Mouse (Mus musculus): ENCODE data around the gene Amh. TPM values are rescaled to one million over a fixed set of nuclear protein-coding genes. Genes with fewer than 3 reads are reported as not detected.

The Amh gene
- total RNA-seq (2014; fragmentation: Nextera tagmentation) (1.7 and 1.8 TPM in 2 replicates), total RNA-seq (2017) (0.17 and 0.27 TPM in 2 replicates), polyA plus RNA-seq (2012) (1.6 and 1.8 TPM in 2 replicates)

DNA sequence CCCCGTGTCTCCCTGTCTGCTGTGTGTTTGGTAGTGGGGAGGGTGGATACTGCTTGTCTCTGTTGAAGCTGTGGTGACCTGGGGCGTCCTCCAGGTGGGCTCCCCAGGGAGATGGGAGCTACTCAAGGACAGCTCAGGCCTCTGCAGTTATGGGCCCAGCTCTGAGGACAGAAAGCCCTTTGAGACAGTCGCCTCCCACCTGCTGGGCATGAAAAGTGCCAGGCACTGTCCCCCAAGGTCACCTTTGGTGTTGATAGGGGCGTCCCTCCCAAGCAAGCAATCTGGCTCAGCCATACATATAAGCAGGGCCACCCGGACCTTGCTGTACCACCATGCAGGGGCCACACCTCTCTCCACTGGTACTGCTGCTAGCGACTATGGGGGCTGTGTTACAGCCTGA lies at the start of gene Amh:
TSS of gene Amh (plus strand) at position 328 of the 400 bp plus-strand sequence.
- DNase-seq (ENCODE audit: low spot score) (no peak), ATAC-seq (ENCODE audit: extremely low read depth, insufficient number of reproducible peaks, low FRiP score, poor library complexity, severe bottlenecking) (no peak)
- Histone ChIP-seq H3K4me1 (ENCODE audit: insufficient read depth, low read depth, low read length) (peaks cover 73% of the 10 kb centered on the region), H3K36me3 (replicated peaks) (peaks cover 83% of the 10 kb centered on the region), H3K4me3 (ENCODE audit: low read depth, low read length) (no peak within 1 kb of the TSS), H3K9me3 (replicated peaks) (peaks cover 14% of the 10 kb centered on the region), H3K27me3 (ENCODE audit: insufficient read depth, low read length) (peaks cover 16% of the 10 kb centered on the region; the same call in 1 of the 2 replicates)
- no peak for TF ChIP-seq GATA2 (IDR thresholded peaks at IDR 0.05; ENCODE audit: borderline replicate concordance, low read depth, low read length)
- TF ChIP-seq GATA1 (IDR thresholded peaks at IDR 0.05; ENCODE audit: borderline replicate concordance, low read length): no peak
- no peak for TF ChIP-seq TAL1 (conservative IDR thresholded peaks at IDR 0.05; ENCODE audit: low read depth, low read length)
- no peak for TF ChIP-seq CTCF (IDR thresholded peaks at IDR 0.05; ENCODE audit: low read depth, low read length)
- TF ChIP-seq POLR2AphosphoS5 (IDR thresholded peaks at IDR 0.05; ENCODE audit: insufficient replicate concordance, low read depth, low read length): no peak

GRCm38 (mm10) chr10:80755291-80756015 lies 49.6 kb upstream of the Amh start:
- peaks cover 74% of the 10 kb centered on the region for H3K4me1 ChIP-seq (ENCODE audit: insufficient read depth, low read depth, low read length)
- H3K27me3 ChIP-seq (ENCODE audit: insufficient read depth, low read length): no peaks in the 10 kb centered on the region
- DNase-seq (ENCODE audit: low spot score) (no peak), ATAC-seq (ENCODE audit: extremely low read depth, insufficient number of reproducible peaks, low FRiP score, poor library complexity, severe bottlenecking) (no peak)
- H3K9me3 ChIP-seq (replicated peaks): no peaks in the 10 kb centered on the region
- H3K36me3 ChIP-seq (replicated peaks): peaks cover 43% of the 10 kb centered on the region
- TF ChIP-seq GATA2 (IDR thresholded peaks at IDR 0.05; ENCODE audit: borderline replicate concordance, low read depth, low read length) (no peak), GATA1 (IDR thresholded peaks at IDR 0.05; ENCODE audit: borderline replicate concordance, low read length) (no peak), CTCF (IDR thresholded peaks at IDR 0.05; ENCODE audit: low read depth, low read length) (no peak), POLR2AphosphoS5 (IDR thresholded peaks at IDR 0.05; ENCODE audit: insufficient replicate concordance, low read depth, low read length) (no peak), TAL1 (conservative IDR thresholded peaks at IDR 0.05; ENCODE audit: low read depth, low read length) (no peak)
- peak overlapping the region; percentile 92 for H3K4me3 ChIP-seq (ENCODE audit: low read depth, low read length)

DNA sequence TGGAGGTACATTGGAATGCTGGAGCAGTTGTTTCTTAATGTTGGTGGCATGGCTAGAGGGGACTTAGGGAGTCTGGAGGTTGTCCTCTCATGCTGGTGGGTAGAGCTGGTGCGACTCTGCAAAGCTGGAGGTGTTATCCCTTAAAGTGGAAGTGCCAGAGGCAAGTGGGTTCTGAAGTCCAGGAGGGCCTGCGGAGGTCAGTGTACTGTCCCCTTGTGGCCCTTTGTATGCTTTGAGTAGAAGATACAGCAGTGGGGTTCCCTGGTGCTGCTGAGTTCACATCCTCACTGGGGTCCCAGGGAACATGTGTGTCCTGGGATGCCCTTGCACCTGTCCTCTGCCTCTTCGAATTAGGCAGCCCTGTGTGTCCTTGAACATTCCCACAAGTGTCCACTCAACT lies 48.9 kb upstream of the Amh start:
- no peak for ATAC-seq (ENCODE audit: extremely low read depth, insufficient number of reproducible peaks, low FRiP score, poor library complexity, severe bottlenecking)
- peak overlapping the region; percentile 92 for H3K4me3 ChIP-seq (ENCODE audit: low read depth, low read length)
- H3K27me3 ChIP-seq (ENCODE audit: insufficient read depth, low read length): no peaks in the 10 kb centered on the region
- H3K4me1 ChIP-seq (ENCODE audit: insufficient read depth, low read depth, low read length): peaks cover 76% of the 10 kb centered on the region
- no peak for TF ChIP-seq POLR2AphosphoS5 (IDR thresholded peaks at IDR 0.05; ENCODE audit: insufficient replicate concordance, low read depth, low read length)
- no peak for TF ChIP-seq GATA1 (IDR thresholded peaks at IDR 0.05; ENCODE audit: borderline replicate concordance, low read length)
- TF ChIP-seq TAL1 (conservative IDR thresholded peaks at IDR 0.05; ENCODE audit: low read depth, low read length): no peak
- no peak for TF ChIP-seq GATA2 (IDR thresholded peaks at IDR 0.05; ENCODE audit: borderline replicate concordance, low read depth, low read length)
- TF ChIP-seq CTCF (IDR thresholded peaks at IDR 0.05; ENCODE audit: low read depth, low read length): no peak
- no peaks in the 10 kb centered on the region for H3K9me3 ChIP-seq (replicated peaks)
- H3K36me3 ChIP-seq (replicated peaks): peaks cover 49% of the 10 kb centered on the region
- DNase-seq (ENCODE audit: low spot score): no peak

DNA sequence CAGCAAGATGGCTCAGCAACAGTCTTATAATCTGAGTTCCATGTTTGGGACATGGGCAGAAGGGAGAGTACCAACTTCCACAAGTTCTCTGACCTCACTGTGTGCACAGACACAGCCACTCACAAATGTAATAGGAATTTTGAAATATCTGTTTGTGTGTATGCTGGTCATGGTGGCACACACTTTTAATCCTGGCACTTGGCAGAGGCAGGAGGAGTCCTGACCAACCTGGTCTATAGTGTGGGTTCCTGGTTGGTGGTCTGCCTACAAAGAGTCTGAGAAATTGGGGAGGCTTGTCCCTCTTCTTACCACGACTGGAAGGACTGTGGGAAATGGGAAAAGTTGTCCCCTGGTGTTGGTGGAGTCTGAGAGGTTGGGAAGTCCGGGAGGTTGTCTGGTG lies 48.5 kb upstream of the Amh start:
- TF ChIP-seq POLR2AphosphoS5 (IDR thresholded peaks at IDR 0.05; ENCODE audit: insufficient replicate concordance, low read depth, low read length): no peak
- no peak for TF ChIP-seq CTCF (IDR thresholded peaks at IDR 0.05; ENCODE audit: low read depth, low read length)
- no peak for TF ChIP-seq TAL1 (conservative IDR thresholded peaks at IDR 0.05; ENCODE audit: low read depth, low read length)
- Histone ChIP-seq H3K27me3 (ENCODE audit: insufficient read depth, low read length) (no peaks in the 10 kb centered on the region), H3K4me1 (ENCODE audit: insufficient read depth, low read depth, low read length) (peaks cover 76% of the 10 kb centered on the region), H3K36me3 (replicated peaks) (peaks cover 52% of the 10 kb centered on the region), H3K4me3 (ENCODE audit: low read depth, low read length) (peak overlapping the region; percentile 92), H3K9me3 (replicated peaks) (no peaks in the 10 kb centered on the region)
- DNase-seq (ENCODE audit: low spot score) (no peak), ATAC-seq (ENCODE audit: extremely low read depth, insufficient number of reproducible peaks, low FRiP score, poor library complexity, severe bottlenecking) (no peak)

GRCm38 (mm10) chr10:80756967-80757366 lies 48.1 kb upstream of the Amh start:
- Histone ChIP-seq H3K4me3 (ENCODE audit: low read depth, low read length) (peak overlapping the region; percentile 92; the same call in 1 of the 2 replicates), H3K27me3 (ENCODE audit: insufficient read depth, low read length) (no peaks in the 10 kb centered on the region), H3K9me3 (replicated peaks) (no peaks in the 10 kb centered on the region), H3K36me3 (replicated peaks) (peaks cover 57% of the 10 kb centered on the region), H3K4me1 (ENCODE audit: insufficient read depth, low read depth, low read length) (peaks cover 76% of the 10 kb centered on the region)
- TF ChIP-seq GATA1 (IDR thresholded peaks at IDR 0.05; ENCODE audit: borderline replicate concordance, low read length): no peak
- no peak for TF ChIP-seq TAL1 (conservative IDR thresholded peaks at IDR 0.05; ENCODE audit: low read depth, low read length)
- TF ChIP-seq CTCF (IDR thresholded peaks at IDR 0.05; ENCODE audit: low read depth, low read length): no peak
- TF ChIP-seq GATA2 (IDR thresholded peaks at IDR 0.05; ENCODE audit: borderline replicate concordance, low read depth, low read length): no peak
- no peak for TF ChIP-seq POLR2AphosphoS5 (IDR thresholded peaks at IDR 0.05; ENCODE audit: insufficient replicate concordance, low read depth, low read length)
- no peak for DNase-seq (ENCODE audit: low spot score)
- no peak for ATAC-seq (ENCODE audit: extremely low read depth, insufficient number of reproducible peaks, low FRiP score, poor library complexity, severe bottlenecking)

GRCm38 (mm10) chr10:80757717-80758116 lies 47.3 kb upstream of the Amh start:
- Histone ChIP-seq H3K4me3 (ENCODE audit: low read depth, low read length) (peak overlapping the region; percentile 92; the same call in 1 of the 2 replicates), H3K27me3 (ENCODE audit: insufficient read depth, low read length) (no peaks in the 10 kb centered on the region), H3K9me3 (replicated peaks) (no peaks in the 10 kb centered on the region), H3K4me1 (ENCODE audit: insufficient read depth, low read depth, low read length) (peaks cover 75% of the 10 kb centered on the region), H3K36me3 (replicated peaks) (peaks cover 63% of the 10 kb centered on the region)
- TF ChIP-seq CTCF (IDR thresholded peaks at IDR 0.05; ENCODE audit: low read depth, low read length): no peak
- no peak for TF ChIP-seq GATA1 (IDR thresholded peaks at IDR 0.05; ENCODE audit: borderline replicate concordance, low read length)
- TF ChIP-seq POLR2AphosphoS5 (IDR thresholded peaks at IDR 0.05; ENCODE audit: insufficient replicate concordance, low read depth, low read length): no peak
- no peak for TF ChIP-seq GATA2 (IDR thresholded peaks at IDR 0.05; ENCODE audit: borderline replicate concordance, low read depth, low read length)
- TF ChIP-seq TAL1 (conservative IDR thresholded peaks at IDR 0.05; ENCODE audit: low read depth, low read length): no peak
- DNase-seq (ENCODE audit: low spot score) (peak; percentile 77), ATAC-seq (ENCODE audit: extremely low read depth, insufficient number of reproducible peaks, low FRiP score, poor library complexity, severe bottlenecking) (peak; percentile 73; the same call in 1 of the 2 replicates)
